Mouse (Mus musculus): ENCODE data around the gene Tmem117.

- TF ChIP-seq GATA1 (IDR thresholded peaks at IDR 0.05; ENCODE audit: borderline replicate concordance, low read length): no peak
- TF ChIP-seq FLI1 (IDR thresholded peaks at IDR 0.05; ENCODE audit: low read length): no peak
Observed at GRCm38 (mm10) chr15:94927986-94928385, 299.0 kb downstream of the Tmem117 start.
